Mouse (Mus musculus) ovary, postnatal 10 days (tissue): Measurements from ENCODE around the gene Mettl18.
"Not testable (repeated sequence)": the region's sequence is repeated elsewhere in the genome, so short reads cannot be mapped to it uniquely, and the experiment has no call there.

ENCODE experiments used
- DNase-seq: peaks from one replicate; pipeline ENCODE4 v3.0.0; 2022; ENCODE audit warnings: low spot score

Gene Mettl18

DNA sequence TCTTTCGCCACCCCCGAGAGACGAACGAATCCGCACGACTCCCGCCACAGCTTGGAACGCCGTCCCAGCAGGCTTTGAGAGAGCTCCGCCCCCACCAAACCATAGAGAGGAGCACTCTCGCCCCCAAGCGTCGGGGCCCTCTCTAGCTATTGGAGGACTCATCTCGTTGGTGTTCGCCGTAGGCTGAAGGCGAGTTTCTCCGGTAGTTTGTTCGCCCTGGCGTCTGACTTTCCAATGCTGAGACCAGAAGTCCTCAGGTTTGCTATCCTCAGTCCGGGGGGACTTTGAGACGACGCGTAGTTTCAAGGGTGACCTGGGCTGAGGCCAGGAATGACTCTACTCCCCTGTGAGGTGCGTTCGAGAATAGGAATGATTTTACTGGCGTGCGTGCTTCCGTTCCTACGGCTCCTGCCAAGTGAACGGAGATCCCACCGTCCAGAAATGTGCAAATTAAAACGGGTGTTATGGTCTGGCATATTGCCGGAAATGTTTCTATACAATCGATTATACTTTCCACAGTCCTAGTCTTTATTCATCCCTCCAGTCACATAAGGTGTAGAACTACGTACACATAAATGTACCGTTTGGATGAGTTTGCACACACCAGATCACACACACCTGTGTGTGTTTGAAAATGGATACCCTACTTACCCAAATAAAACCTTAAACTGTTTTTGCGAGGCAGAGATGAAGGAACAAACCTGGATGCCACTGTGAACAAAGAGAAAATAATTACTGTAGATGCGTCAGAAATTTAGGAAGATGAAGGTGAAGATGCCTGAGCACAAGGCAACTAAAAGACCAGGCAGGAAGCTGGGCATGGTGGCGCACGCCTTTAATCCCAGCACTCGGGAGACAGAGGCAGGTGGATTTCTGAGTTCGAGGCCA, at the start of gene Mettl18, which contains the start of gene BC055324:
TSS of gene Mettl18 (plus strand) at position 169 of the 888 bp plus-strand sequence.
TSS of gene BC055324 (minus strand) at position 76 of the 888 bp plus-strand sequence.
- peak; percentile 77 for DNase-seq

DNA sequence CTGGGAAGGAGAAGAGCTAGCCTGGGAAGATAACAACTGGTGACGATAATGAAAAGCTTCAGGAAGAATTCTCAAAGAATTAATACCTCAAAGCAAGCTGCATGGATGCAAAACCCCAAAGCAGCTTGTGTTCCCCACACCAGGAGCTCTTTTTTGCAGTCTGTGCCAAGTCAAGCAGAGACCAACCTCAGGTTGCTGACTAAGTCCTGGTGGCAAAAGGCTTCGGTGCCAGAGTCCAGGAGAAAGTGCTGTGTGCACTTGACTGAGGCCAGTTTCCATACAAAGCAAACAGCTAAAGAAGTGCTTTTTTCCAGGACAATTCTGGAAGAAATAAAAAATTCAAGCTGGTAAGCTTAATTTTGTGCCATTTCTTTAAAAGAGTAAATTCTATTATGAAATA, 41.3 kb upstream of the Mettl18 start:
- no peak for DNase-seq

GRCm38 (mm10) chr1:163958036-163958435, 36.7 kb upstream of the Mettl18 start:
- no peak for DNase-seq

DNA sequence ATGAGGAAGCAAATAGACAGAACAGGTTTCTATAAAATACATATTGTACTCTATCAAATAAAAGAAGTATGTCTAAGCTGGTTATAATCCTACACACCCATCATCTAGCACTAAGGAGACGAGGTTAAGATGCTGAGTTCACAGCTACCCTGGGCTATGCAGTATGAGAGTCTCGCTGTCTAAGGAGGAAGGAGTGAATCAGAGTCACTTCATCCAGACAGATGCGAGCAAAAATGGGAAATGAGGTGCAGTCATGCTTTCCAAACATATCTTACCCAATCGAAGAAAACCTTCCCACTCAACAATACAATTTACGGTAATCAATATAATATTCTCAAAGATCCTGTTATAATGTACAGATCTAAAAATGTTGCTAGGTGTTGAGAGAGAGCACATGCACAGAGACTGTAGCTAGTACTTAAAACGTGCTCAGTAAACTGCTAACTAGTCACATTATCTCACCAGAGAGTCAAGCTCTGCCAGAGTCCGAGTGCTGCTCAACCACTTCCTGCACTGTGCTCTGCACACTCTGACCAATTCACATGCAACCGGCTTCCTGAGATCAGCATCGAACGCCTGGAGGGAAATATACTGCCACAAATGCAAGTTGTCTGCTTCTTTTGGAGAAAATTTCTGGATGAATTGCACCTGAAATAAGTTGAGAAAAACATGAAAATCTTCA, 30.5 kb upstream of the Mettl18 start:
- no peak for DNase-seq

DNA sequence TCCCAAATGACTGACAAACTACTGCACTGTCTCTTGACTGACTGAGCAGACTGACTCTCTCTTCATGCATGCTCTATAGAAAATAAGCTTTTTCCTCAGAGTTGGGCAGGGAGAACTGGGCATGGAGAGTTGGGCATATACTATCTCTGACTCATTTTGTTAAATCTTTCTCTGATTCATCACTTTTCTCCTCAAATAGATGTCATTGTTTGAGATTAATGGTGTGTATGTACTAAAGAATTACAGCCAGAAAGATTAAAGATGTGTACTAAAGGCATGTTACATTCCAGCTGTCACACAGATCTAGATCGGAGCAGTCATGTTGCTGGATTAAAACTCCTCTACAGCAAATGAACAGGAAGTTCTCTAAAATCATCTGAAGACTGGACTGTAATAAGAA, 20.2 kb upstream of the Mettl18 start:
- DNase-seq: no peak

- no peak for DNase-seq
These were observed 19.6 kb upstream of the Mettl18 start for GRCm38 (mm10) chr1:163975088-163975487.

DNA sequence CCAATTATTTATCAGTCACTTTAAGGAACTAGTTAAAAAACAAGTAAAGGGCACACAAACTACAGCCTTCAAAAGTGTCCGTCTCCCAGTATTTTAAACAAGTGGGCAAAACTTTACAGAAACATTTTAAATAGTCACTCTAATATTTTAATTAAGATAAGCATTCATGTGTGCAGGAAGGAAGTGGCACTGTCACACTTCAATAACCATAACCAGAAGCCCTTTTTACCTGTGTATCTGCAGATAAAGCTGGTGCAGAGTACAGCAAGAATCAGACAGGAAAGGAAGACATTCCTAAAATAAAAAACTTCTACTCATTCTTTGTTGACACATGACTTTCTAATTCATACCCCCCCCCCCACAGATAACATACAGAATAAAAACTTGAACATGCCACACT, 18.2 kb upstream of the Mettl18 start:
- DNase-seq: no peak

DNA sequence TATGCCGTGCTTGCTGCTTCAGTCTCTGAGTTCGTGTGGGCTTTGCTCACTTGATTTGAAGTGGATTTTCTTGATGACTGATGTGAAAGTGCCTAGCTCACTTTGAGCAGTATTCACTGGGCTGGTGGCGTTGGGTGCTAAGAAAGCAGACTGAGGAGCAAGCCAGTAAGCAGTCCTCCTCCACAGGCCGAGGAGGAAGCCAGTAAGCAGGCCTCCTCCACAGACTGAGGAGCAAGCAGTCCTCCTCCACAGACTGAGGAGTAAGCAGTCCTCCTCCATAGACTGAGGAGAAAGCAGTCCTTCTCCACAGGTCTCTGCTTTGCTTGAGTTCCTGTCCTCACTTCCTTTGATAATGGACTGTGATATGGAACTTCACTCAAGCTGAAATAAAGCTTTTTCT, 2.3 kb upstream of the Mettl18 start:
- no peak for DNase-seq

DNA sequence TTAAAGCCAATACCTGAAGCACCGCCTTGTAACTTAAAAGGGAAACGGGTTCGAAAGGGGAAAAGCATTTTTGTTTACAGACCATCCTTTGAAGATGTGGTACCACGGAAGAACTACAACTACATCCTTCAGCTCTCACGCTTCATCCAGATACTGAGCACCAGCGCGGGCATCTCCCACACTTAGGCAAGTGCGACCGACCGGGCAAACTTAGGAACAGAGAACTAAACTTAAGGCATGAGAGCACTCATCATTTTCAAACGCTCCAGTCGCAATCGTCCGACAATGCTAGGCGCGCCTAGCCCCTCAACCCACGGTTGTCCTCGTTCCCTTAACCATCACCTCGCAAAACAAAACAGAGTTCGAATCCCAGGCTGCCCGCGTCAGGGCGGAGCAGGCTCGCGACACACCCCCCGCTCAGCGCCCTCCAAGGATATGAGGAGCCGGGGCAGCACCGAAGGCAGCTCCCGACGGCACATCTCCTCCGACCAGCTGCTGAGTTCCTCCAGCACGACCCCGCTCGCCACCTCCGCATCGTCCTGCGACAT, 442 bp upstream of the Mettl18 start:
- no peak for DNase-seq

GRCm38 (mm10) chr1:163995609-163995913, 872 bp downstream of the Mettl18 start:
- no peak for DNase-seq

DNA sequence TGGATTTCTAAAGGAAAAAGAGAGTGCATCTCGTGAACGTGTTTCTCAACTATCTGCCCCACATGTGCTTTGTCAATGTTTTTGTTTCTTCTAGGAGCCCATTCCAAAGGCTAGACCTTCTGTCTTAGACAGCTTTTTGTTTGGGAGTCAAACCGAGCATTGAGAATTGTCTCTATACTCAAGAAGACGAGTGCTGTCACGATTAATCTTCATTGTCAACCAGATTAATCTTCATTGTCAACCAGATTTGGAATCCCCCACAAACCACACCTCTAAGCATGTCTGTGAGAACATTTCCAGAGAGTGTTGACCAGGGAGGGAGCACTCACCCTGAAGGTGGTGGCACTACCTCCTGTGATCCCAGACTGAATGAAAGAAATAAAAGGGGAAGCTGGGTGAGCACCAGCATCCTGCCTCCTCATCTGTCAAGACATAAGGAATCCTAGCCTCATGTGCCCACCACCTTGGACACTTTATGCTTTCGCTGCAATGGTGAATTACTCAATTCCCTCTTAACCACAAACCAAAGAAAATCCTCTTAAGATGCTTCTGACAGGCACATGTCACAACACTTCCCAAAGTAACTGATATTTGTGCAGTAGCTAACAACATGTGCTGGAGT, 7.3 kb downstream of the Mettl18 start:
- DNase-seq: no peak

DNA sequence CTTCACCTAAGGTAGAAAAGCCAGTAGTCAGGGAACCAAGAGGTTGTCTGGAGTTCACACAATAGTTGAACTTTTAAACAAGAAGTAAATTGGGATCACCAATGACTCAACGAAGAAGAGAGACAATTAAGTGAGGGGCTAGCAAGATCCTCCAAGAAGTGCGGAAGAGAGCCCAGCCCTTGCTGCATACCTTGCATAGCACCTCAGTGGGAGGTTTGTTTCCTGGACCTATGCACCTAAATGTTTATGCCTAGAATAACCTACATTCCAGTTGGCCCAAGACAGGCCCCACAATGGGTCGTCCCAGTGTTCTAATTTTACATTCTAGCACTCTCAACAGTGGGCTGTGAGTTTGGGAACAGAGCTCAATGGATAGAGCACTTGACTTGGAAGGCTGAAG, 9.6 kb downstream of the Mettl18 start:
- DNase-seq: no peak

- no peak for DNase-seq
These were observed 14.5 kb downstream of the Mettl18 start for GRCm38 (mm10) chr1:164009235-164009634.

DNA sequence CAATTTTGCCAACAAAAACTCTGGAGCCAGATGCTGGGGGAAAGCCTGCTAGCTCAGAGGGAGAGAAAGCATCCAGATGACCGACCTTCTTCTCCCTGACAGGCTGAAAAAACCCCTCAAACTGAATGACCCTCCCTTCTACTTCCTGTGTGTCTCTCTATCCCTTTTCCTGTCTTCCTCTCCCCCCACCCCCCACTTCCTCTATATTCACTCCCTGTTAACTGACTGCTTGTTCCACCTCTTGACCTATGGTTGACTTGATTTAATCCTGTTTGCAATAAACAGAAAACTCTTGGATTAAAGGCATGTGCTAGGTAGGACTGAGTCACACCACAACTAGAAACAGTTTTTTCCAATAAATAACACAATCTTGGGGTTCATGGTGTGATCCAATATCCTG, 19.9 kb downstream of the Mettl18 start:
- DNase-seq: no peak

GRCm38 (mm10) chr1:164018221-164018896, 23.7 kb downstream of the Mettl18 start:
- DNase-seq: no peak

- DNase-seq: no peak
These were observed 25.1 kb downstream of the Mettl18 start for GRCm38 (mm10) chr1:164019789-164020188.

- DNase-seq: not testable (repeated sequence)
These were observed 26.1 kb downstream of the Mettl18 start for GRCm38 (mm10) chr1:164020746-164021145.

- not testable (repeated sequence) for DNase-seq
These were observed 27.4 kb downstream of the Mettl18 start for GRCm38 (mm10) chr1:164022106-164022505.

GRCm38 (mm10) chr1:164025685-164026084, 31.0 kb downstream of the Mettl18 start:
- no peak for DNase-seq

GRCm38 (mm10) chr1:164027416-164027815, 32.7 kb downstream of the Mettl18 start:
- DNase-seq: no peak

DNA sequence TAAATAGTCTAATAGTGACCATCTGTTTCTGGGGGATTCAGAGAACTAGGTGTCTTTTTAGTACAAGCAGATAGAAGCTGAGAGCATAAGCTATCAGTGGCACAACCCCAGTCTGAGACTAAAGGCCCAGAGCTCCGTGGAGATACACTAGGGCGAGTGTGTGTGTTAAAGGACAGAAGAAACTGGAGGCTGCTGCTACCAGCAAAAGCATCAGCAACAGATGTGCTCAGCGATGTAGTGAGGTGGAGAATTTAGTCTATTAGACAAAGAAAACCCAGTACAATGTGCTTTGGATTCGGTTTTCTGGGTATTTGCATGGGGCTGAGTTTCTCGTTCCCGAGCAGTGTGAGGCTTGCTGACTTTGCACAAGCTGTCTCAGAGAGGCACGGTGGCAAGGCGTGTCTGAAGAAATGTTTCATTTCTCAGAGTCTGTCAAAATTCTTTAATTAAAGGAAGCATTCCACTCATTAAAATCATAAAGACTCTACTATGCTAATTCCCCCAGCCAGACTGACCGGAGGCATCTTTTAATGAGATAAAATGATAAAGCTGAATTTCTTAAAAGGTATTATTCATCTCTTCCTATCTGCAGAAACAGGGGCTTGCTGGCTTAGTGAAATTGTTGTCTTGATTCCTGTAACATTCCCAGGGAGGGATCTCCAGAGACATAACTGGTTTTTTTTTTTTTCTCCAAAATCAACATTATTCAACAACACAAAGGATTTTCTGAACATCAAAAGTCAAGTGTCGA, 45.9 kb downstream of the Mettl18 start:
- DNase-seq: no peak
